Mouse (Mus musculus) right cerebral cortex, adult 2 months (tissue): ENCODE results near the gene Olfr1179.
"Not testable (repeated sequence)": the region's sequence is repeated elsewhere in the genome, so short reads cannot be mapped to it uniquely, and the experiment has no call there.

ENCODE experiments used
- DNase-seq, 2 experiments: peaks; one replicate each; pipeline ENCODE4 v3.0.0; 2021 to 2022; ENCODE audit warnings: low spot score in 2 of 2

Olfr1179 gene

DNA sequence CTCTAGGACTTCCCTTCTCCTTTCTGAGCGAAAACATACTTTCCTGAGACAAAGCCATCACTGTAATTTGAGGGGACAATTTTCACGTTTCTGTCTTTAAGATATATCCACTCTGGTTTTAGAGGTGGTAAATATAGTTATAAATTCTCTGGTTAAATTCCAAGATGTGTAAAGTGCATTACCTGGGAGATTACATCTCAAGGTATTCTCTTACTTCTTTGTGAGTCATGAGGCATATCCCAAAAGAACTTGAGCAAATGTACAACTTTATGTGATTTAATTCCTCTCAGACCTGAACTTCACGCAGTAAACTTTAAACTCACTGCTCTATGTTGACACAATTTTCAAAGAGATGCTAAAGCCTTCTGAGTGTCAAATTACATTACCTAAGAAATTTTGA is at the start of gene Olfr1179:
Gene Olfr1179 (minus strand): TSS at position 101 of the 400 bp plus-strand sequence.
- DNase-seq = no peak

DNA sequence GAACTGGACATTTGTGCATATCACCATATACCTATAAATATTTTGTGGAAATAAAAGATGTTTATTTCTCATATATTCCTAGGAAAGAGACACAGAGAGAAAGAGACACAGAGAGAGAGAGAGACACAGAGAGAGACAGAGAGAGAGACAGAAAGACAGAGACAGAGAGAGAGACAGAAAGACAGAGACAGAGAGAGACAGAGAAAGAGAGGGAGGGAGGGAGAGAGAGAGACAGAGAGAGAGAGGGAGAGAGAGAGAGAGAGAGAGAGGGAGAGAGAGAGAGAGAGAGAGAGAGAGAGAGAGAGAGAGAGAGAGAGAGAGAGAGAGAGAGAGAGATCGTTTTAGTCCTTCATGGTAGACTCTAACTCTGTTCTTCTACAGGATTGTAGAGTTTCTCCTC is 48.3 kb upstream of the Olfr1179 start, which contains the start of gene Olfr1183:
Gene Olfr1183 (plus strand): TSS at position 301 of the 400 bp plus-strand sequence.
- DNase-seq = not testable (repeated sequence)

DNA sequence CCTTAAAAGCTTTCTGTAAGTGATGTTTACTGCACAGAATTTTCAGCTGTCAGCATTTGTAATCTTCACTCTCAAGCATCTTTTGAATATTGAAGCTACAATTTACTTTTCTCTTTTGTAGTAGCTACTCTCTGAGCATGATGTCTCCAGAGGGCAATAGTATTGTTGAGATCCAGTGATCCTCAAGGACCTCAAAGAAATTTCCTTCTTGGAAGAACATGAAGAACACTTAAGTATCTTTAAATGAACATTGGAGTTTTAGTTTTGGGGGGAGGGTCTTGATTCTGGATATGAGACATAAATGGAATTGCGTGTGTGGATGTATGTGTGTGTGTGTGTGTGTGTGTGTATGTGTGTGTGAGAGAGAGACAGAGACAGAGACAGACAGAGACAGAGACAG is 42.8 kb upstream of the Olfr1179 start, which contains the start of gene Gm13757:
Gene Gm13757 (minus strand): TSS at position 101 of the 400 bp plus-strand sequence.
- DNase-seq = no peak

DNA sequence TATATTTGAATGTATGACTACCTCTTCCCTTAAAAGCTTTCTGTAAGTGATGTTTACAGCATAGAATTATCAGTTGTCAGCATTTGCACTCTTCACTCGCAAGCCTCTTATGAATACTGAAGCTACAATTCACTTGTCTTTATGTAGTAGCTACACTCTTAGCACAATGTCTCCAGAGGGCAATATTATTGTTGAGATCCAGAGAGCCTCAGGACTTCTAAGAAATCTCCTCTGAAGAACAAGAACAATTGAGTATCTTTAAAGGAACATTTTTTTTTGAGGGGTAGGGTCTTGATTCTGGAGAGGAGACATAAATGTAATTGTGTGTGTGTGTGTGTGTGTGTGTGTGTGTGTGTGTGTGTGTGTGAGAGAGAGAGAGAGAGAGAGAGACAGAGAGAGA is 19.8 kb upstream of the Olfr1179 start, which contains the start of gene Olfr1181:
Gene Olfr1181 (minus strand): TSS at position 101 of the 400 bp plus-strand sequence.
- DNase-seq = no peak

DNA sequence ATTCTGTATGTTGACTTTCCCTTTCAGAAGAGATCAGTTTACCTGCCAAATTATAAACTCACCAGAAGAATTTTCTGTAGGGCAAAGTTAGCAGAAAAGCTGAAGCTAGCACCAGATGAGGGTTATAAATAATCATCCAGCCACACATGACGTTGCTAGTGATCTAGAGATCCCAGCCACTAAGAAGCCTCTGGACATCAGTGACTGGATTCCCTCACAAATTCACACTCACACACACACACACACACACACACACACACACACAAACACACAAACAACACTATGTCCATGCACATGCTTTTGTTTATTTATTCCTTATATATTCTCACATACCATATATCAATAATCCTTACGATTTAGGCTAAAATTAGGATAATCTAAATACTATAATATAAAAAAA is 12.8 kb upstream of the Olfr1179 start, which contains the start of gene Olfr1180:
Gene Olfr1180 (minus strand): TSS at position 101 of the 400 bp plus-strand sequence.
- no peak for DNase-seq

DNA sequence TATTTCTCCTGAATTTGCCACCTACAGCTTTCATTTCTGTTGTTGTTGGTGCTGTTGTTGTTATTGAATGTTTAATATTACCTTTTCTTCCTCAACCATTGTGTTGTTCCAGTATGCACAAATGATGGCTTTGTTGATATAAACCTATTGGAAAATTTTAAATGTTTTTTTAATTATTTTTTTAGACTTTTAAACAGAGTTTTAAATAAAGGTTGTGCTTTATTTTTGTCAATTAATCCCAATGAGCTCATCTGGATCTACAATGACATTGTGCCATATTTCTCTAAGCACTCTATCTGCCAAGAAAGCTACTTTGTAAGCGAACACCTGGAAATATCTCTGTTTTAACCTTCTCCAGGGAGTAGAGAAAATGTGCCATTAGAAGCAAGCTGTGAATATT is 19.5 kb downstream of the Olfr1179 start, which contains the start of gene Olfr1178:
Gene Olfr1178 (plus strand): TSS at position 301 of the 400 bp plus-strand sequence.
- DNase-seq = no peak

DNA sequence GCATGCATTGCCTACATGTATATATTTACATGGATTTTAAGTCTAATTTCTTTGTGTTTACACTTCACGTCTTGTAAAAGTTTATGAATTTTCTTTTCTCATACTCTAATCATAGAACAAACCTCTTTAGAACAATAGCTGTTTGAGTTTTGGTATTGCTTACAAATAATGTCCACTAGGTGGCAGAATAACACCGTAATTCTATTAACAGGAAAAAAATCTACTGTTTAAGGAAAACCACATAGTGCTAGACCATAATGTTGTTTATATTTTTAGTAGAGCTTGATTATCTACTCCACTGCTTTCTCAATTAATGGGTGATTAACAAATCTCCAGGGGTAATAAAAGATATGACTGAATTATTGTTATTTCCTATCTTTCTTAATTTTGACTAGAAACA is 49.9 kb downstream of the Olfr1179 start:
- no peak for DNase-seq
